Mouse (Mus musculus) kidney, adult 2 months (tissue): ENCODE measurements at regions not wholly inside any gene's neighbourhood (a gene's known extent, or its start where the extent isn't known, plus 50 kb on each side); places are given as distances from the start of the nearest gene placed in this dataset.

Experiments used
- CTCF ChIP-seq: fragments of 200-500 bp; conservative IDR thresholded peaks from 2 replicates; pipeline ENCODE4 v1.5.1; 2011; ENCODE audit warnings: low read depth, mild to moderate bottlenecking, control low read depth, low read length, moderate library complexity, mixed read lengths; ENCODE audit not compliant: insufficient read depth, insufficient read length
- POLR2A ChIP-seq: fragments of 200-500 bp; IDR thresholded peaks from one replicate; pipeline ENCODE4 v1.6.1; 2011; ENCODE audit warnings: low read depth, low read length, control low read depth

DNA sequence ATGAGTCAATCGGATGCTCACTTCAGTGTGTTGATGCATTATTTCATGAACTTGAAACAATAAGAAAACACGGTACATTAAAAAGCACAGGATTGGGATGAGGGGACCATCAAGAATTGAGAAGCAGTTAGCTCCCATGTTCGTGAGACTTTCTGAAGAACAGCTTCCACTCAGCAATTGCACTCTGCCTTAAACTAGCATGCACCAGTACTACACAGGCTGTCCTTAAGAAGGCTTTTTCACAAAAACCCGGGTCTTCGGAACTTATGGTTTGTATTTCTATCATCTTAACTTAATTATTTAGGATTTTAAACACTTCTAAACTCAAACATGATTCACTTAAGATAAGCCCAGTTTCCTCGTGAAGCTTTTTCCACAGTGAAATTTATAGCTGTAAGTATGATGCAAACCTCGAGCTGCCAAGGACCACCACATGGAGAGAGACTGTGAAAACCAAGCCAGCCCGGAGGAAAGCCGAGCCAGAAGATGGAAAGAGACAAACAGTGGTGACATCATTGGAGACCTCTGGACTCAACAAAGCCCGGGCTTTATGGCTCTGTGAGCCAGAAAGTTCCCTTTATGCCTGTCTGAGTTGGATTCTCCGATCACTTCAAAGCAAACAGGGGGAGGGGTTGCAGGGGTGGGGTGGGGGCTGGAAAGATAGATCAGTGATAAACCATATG is 162.7 kb upstream of the Atp2b1 start:
- TF ChIP-seq CTCF (no peak), POLR2A (no peak)
